Mouse (Mus musculus) heart, embryonic 16.5 days (tissue): ENCODE measurements around the gene Gm20388. TPM values are rescaled to one million over a fixed set of nuclear protein-coding genes. Genes with fewer than 3 reads are reported as not detected.
A peak's percentile ranks its signal among the peaks of the same experiment; 100 is the strongest.
"Not testable (repeated sequence)": the region's sequence is repeated elsewhere in the genome, so short reads cannot be mapped to it uniquely, and the experiment has no call there.

Experiments
- ATAC-seq: fragments of 200-750 bp; cut with Nextera tagmentation; replicated peaks from 2 replicates; pipeline ENCODE4 v1.8.0; 2017; ENCODE audit warnings: moderate number of reproducible peaks; ENCODE audit not compliant: insufficient read depth, low FRiP score; ENCODE audit errors: extremely low read depth
- H3K27ac ChIP-seq: fragments of 300-500 bp; sonication (generic); 2 replicates; pipeline ENCODE4 v1.5.1; 2014; ENCODE audit warnings: mild to moderate bottlenecking, low read length, control low read depth, moderate library complexity
- H3K27me3 ChIP-seq: fragments of 300-500 bp; sonication (generic); 2 replicates; pipeline ENCODE4 v1.6.1; 2014; ENCODE audit warnings: low read length, mixed read lengths; ENCODE audit not compliant: control insufficient read depth, insufficient read depth
- H3K36me3 ChIP-seq: fragments of 300-500 bp; sonication (generic); 2 replicates; pipeline ENCODE4 v1.6.1; 2014; ENCODE audit not compliant: control insufficient read depth, insufficient read depth
- H3K4me1 ChIP-seq: fragments of 300-500 bp; sonication (generic); 2 replicates; pipeline ENCODE4 v1.6.1; 2014; ENCODE audit warnings: low read length, mixed read lengths; ENCODE audit not compliant: control insufficient read depth, insufficient read depth
- H3K4me2 ChIP-seq: fragments of 300-500 bp; sonication (generic); 2 replicates; pipeline ENCODE4 v1.6.1; 2014; ENCODE audit warnings: low read depth, mild to moderate bottlenecking, control low read depth, low read length
- H3K4me3 ChIP-seq: fragments of 300-500 bp; sonication (generic); 2 replicates; pipeline ENCODE4 v1.5.1; 2014; ENCODE audit warnings: mild to moderate bottlenecking, control low read depth, low read length
- H3K9ac ChIP-seq: fragments of 300-500 bp; sonication (generic); 2 replicates; pipeline ENCODE4 v1.6.1; 2014; ENCODE audit warnings: low read length, control low read depth
- H3K9me3 ChIP-seq: fragments of 300-500 bp; sonication (generic); replicated peaks from 2 replicates; pipeline ENCODE4 v1.6.1; 2016; ENCODE audit warnings: low read length; ENCODE audit not compliant: control insufficient read depth
- WGBS: fragments of 180-500 bp; shearing (Covaris S2); extraction: QIAGEN DNeasy Blood & Tissue Kit; methylation state at CpG from one replicate; pipeline ENCODE4 v1.1.7; 2014; 5-methylcytosine and 5-hydroxymethylcytosine counted together
- polyA plus RNA-seq: library from polyadenylated mRNA; unstranded; fragments of >200 nt; fragmentation: Nextera tagmentation; extraction: Ambion mirVana; gene quantifications from 2 replicates; pipeline ENCODE4 v1.2.1, GENCODE M21; 2015

Gm20388 gene
- polyA plus RNA-seq, 1 experiment from 2014 or later: 4.5 TPM

DNA sequence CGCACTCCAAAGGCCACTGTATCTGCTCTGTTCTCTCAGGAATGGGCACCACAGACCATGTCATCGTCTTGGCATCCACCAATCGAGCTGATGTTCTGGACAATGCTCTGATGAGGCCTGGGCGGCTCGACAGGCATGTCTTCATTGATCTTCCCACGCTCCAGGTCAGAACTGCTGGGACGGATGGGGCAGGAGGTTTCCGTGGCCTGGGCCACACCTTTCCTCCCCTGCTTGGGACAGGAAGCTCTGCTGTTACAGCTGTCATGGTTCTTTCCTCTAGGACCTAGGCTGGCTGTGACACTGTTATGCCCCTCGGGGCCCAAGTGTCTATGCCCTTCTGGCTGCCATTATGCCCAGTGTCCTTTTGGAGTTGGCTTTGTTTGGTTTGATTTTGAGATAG is 3176.6 kb downstream of the Gm20388 start:
- Histone ChIP-seq H3K4me1 (no peaks in the 10 kb centered on the region), H3K9ac (no peak overlapping the region), H3K27me3 (no peaks in the 10 kb centered on the region), H3K4me3 (no peak overlapping the region), H3K9me3 (no peaks in the 10 kb centered on the region), H3K36me3 (peaks cover 58% of the 10 kb centered on the region), H3K27ac (no peak overlapping the region), H3K4me2 (no peak overlapping the region)
- WGBS: 78% methylated on average over 9 of the region's 9 CpGs
- ATAC-seq: no peak

DNA sequence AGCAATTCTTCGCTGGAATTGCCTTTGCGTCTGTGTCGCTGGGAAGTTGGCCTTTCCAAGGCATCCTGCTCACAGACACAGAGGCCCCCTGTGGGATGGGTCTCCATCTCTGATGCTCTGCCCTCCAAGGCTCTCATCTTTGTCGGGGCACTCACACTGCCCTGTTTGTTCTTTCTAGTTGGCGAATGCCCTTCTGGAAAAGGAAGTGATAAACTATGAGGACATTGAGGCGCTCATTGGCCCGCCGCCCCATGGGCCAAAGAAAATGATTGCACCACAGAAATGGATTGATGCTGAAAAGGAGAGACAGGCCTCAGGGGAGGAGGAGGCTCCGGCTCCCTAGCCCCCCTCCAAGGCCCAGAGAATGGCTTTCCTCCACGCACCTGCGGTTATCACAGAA is 3186.6 kb downstream of the Gm20388 start:
- H3K9me3 ChIP-seq: no peaks in the 10 kb centered on the region
- H3K27me3 ChIP-seq: no peaks in the 10 kb centered on the region
- ATAC-seq: no peak
- 85% methylated on average over 11 of the region's 11 CpGs for WGBS
- no peak overlapping the region for H3K27ac ChIP-seq
- H3K4me1 ChIP-seq: no peaks in the 10 kb centered on the region
- H3K4me3 ChIP-seq: no peak overlapping the region
- H3K36me3 ChIP-seq: peaks cover 24% of the 10 kb centered on the region
- no peak overlapping the region for H3K9ac ChIP-seq
- H3K4me2 ChIP-seq: no peak overlapping the region

DNA sequence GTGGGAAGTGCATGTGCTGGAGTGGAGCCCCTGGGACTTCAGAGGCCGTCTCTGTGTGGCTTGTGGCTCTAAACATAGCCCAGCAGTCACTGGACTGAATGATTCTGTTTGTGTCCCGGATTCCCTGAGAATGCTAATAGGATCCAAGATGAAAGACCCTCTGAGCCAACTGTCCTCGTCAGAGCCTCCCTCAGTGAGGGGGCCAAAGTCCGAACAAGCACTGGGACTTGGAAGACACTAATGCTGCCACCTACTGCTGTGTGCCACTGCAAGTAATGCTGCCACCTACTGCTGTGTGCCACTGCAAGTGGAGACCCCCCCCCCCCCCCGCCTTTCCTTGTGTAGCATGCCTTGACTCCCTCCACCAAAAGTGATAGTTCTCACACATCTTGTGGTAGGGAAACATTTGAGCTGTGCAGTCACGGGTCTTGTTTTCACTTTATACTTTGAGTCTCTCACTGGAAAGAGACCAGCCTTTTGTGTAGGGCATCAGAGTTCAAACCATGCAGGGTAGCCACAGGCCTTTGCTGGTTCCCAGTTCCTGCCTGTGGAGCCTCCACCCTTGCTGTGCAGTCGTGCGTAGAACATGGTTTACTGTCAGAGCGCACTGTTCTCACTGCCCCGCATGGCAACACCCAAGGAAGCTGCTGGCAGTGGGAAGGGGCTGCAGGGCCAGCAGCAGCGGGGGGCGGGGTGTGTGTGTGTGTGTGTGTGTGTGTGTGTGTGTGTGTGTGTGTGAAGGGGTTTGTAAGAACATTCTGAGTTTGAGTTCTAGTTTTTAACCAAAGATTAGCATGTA is 3187.3 kb downstream of the Gm20388 start:
- H3K36me3 ChIP-seq: peaks cover 24% of the 10 kb centered on the region

GRCm38 (mm10) chr8:123100288-123100687 is 3189.6 kb downstream of the Gm20388 start:
- WGBS: 59% methylated on average over 8 of the region's 8 CpGs
- Histone ChIP-seq H3K36me3 (peaks cover 22% of the 10 kb centered on the region), H3K4me2 (no peak overlapping the region), H3K4me3 (no peak overlapping the region), H3K27ac (no peak overlapping the region), H3K9me3 (no peaks in the 10 kb centered on the region), H3K4me1 (peaks cover 10% of the 10 kb centered on the region), H3K27me3 (no peaks in the 10 kb centered on the region), H3K9ac (no peak overlapping the region)
- no peak for ATAC-seq

More for the DNA sequence above, 3187.3 kb downstream of the Gm20388 start:
- Histone ChIP-seq H3K4me3 (no peak overlapping the region), H3K9ac (no peak overlapping the region), H3K4me1 (no peaks in the 10 kb centered on the region), H3K4me2 (no peak overlapping the region), H3K9me3 (no peaks in the 10 kb centered on the region), H3K27ac (no peak overlapping the region), H3K27me3 (no peaks in the 10 kb centered on the region)
- 82% methylated on average over 12 of the region's 12 CpGs for WGBS
- no peak for ATAC-seq

DNA sequence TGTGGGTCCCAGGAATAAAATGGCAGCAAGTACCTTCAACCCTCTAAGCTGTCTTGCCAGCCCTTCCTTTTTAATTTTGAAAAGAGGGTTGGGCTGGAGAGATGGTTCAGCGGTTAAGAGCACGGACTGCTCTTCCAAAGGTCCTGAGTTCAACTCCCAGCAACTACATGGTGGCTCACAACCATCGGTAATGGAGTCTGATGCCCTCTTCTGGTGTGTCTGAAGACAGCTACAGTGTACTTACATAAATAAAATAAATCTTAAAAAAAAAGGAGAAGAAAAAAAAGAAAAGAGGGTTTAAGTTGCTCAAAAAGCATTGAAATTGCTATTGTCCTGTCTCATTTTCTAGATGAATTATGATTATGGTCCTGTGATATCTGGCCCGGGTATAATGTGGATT is 3190.6 kb downstream of the Gm20388 start:
- WGBS: 76% methylated on average over 4 of the region's 4 CpGs
- Histone ChIP-seq H3K9ac (peak overlapping the region; percentile 78), H3K9me3 (no peaks in the 10 kb centered on the region), H3K4me3 (no peak overlapping the region), H3K4me1 (peaks cover 10% of the 10 kb centered on the region), H3K27ac (no peak overlapping the region), H3K27me3 (no peaks in the 10 kb centered on the region), H3K36me3 (peaks cover 21% of the 10 kb centered on the region), H3K4me2 (peak overlapping the region; percentile 79; the same call in 1 of the 2 replicates)
- no peak for ATAC-seq

DNA sequence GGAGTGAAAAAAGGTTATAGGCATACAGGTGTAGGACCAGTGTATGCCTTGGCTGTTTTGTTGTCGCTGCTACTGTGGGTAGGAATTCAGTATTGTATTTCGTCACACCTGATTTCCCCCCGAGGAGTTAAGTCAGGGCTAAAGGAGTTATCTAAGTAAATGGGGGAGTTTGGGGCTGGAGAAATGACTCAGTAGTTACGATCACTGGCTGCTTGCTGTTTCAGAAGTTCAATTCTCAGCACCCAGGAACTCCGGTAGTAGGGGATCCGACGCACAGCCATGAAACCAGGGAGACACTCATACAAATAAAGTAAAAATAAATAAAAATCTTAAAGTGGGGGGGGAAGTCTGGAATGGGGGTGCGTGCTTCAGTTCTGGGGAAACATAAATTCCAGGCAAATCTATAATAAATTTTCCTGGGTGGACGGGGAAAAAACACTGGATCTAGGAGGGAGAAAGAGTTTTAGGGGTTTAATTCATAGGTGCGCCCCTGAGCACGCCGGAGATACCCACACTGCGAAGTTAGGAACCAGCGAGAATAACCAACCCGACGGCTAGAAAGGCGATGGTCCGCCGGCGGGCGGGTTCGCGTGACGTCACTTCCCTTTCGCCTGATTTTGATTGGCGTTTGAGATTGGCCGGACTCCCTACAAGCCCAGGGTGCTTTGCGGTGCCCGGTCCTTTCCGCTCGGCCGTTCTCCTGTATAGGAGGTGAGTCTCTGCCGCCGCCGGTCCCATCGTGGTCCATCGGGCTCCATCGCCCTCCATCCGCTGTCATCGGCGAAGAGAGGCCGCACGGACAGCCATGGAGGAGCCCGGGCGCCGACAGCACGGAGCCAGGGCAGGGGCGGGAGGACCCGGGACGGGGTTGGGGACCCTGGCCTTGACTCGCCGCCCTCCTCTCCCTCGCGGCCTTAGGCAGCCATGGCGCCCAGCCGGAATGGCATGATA is 3191.4 kb downstream of the Gm20388 start, which contains the start of gene Rpl13:
Gene Rpl13 (plus strand): TSS at position 616 of the 951 bp plus-strand sequence.
- ATAC-seq: peak; percentile 97
- Histone ChIP-seq H3K4me3 (peak within 1 kb of the TSS; percentile 86), H3K4me2 (peak within 1 kb of the TSS; percentile 82), H3K9me3 (no peaks in the 10 kb centered on the region), H3K4me1 (peaks cover 10% of the 10 kb centered on the region), H3K27me3 (no peaks in the 10 kb centered on the region), H3K36me3 (peaks cover 21% of the 10 kb centered on the region), H3K27ac (peak within 1 kb of the TSS; percentile 92), H3K9ac (peak within 1 kb of the TSS; percentile 97)
- under 1% methylated on average over 56 of the region's 56 CpGs for WGBS

DNA sequence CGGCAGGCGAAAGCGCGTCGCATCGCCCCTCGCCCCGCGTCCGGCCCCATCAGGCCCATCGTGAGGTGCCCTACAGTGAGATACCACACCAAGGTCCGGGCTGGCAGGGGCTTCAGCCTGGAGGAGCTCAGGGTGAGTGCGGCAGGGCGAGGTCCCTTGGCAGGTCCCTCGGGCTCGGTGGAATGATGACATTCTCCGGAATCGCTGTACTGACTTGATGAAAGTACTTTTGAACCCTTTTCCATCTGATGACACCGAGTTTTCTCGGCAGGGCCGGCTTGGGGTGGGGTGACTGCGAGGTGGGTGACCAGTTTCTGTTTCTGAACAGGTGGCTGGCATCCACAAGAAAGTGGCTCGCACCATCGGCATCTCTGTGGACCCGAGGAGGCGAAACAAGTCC is 3192.2 kb downstream of the Gm20388 start:
- Histone ChIP-seq H3K4me2 (peak overlapping the region; percentile 82), H3K27ac (peak overlapping the region; percentile 92), H3K9ac (peak overlapping the region; percentile 97), H3K36me3 (peaks cover 21% of the 10 kb centered on the region), H3K4me1 (peaks cover 10% of the 10 kb centered on the region), H3K4me3 (peak overlapping the region; percentile 86)
- WGBS: under 1% methylated on average over 25 of the region's 26 CpGs
- ATAC-seq, H3K9me3 ChIP-seq, H3K27me3 ChIP-seq: not testable (repeated sequence)

DNA sequence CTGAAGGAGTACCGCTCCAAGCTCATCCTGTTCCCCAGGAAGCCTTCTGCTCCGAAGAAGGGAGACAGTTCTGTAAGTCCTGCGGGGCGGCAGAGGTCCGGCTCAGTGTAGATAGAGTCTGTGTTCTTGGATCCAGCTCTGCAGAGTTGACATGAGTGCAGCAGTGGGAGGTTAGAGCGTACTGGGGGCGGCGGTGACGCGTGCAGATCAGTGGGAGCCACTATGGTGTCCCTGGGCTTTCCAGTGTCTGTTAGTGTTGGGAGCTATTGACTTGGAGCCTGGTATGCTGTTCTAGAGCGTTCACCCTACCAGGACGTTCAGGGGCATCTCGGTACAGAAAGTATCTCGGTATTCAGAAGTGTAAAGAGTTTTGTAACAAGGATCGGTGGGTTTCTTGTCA is 3192.6 kb downstream of the Gm20388 start:
- peak overlapping the region; percentile 92 for H3K27ac ChIP-seq
- H3K4me3 ChIP-seq: peak overlapping the region; percentile 86
- no peak for ATAC-seq
- no peaks in the 10 kb centered on the region for H3K27me3 ChIP-seq
- peak overlapping the region; percentile 97 for H3K9ac ChIP-seq
- H3K4me1 ChIP-seq: peaks cover 10% of the 10 kb centered on the region
- no peaks in the 10 kb centered on the region for H3K9me3 ChIP-seq
- 8% methylated on average over 15 of the region's 15 CpGs for WGBS
- peak overlapping the region; percentile 82 for H3K4me2 ChIP-seq
- H3K36me3 ChIP-seq: peaks cover 21% of the 10 kb centered on the region
